Mouse (Mus musculus): ENCODE data around the gene Zfp800. TPM values are rescaled to one million over a fixed set of nuclear protein-coding genes. Genes with fewer than 3 reads are reported as not detected.
A peak's percentile ranks its signal among the peaks of the same experiment; 100 is the strongest.

Gene Zfp800
- total RNA-seq, 2 experiments from 2014 or later, result 35.8 to 58.2 TPM

DNA sequence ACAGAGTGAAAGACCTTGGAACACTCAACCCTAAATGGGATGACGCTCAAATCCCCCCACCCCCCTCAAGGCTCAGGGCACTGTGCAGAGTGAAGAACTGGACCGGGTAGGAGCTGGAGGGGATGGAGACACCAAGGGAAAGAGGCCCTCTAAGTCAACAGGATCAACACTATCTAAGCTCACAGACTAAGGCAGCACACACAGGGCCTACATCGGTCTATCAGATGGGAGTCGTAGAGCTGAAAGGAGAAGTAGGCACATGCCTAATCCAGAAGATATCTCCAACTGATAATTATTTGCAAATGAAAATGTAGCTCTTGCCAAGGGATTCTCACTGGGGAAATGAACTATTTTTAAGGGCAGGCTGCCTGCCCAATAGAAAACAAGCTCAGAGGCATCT lies 176.8 kb downstream of the Zfp800 start:
- no peak for ATAC-seq (replicated peaks; ENCODE audit: poor library complexity, severe bottlenecking)

DNA sequence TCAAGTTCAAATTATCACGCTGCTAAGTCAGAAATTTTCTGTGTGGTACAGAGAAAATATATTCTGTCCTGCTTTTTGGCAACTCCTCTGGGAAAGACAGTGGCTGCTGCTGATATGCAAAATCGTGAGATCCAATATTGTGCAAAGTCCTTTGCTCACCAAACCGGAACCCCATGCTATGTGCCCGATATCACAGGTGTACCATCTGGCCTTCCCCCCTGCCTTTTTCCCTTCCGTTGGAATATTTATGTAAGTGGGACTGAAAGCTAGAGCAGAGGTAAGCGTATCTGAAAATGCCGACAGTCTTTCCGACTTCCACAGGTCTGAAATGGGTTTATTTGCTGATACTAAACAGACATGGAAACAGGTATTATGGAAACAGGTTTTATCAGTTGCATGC lies 179.4 kb downstream of the Zfp800 start:
- ATAC-seq (replicated peaks; ENCODE audit: poor library complexity, severe bottlenecking), result no peak

DNA sequence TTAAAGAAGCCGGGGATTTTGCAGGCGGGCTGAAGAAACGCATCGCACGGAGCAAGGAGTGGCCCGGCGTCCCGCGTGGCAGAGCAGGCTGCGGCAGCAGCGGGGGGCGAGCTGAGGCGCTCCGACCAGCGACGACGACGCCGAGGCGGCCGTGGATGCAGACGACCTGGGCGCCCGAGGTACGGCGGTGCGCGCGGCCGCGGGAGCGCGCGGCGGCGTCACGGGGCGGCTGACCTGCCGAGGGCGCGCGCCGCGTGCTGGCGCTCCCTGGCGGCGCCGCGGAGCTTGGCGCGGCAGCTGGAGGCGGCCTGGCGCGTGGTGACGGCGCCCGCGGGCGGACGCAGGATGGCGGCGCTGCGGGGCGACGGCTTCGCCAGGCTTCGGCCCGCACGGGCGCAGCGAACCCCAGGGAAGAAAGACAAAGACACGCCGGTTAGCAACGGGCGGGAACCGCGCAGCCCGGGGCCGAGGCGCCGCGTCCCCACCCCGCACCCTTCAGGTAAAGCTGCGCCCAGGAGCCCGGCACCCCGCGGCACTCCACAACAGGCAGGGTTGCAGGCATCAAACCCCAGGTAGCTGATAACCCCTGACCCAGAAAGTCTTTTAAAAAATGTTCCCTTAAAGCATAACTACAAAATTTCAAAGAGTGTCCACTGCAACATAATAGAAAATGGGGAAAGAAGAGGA lies 182.4 kb downstream of the Zfp800 start:
- peak; percentile 87 for ATAC-seq (replicated peaks; ENCODE audit: poor library complexity, severe bottlenecking)

DNA sequence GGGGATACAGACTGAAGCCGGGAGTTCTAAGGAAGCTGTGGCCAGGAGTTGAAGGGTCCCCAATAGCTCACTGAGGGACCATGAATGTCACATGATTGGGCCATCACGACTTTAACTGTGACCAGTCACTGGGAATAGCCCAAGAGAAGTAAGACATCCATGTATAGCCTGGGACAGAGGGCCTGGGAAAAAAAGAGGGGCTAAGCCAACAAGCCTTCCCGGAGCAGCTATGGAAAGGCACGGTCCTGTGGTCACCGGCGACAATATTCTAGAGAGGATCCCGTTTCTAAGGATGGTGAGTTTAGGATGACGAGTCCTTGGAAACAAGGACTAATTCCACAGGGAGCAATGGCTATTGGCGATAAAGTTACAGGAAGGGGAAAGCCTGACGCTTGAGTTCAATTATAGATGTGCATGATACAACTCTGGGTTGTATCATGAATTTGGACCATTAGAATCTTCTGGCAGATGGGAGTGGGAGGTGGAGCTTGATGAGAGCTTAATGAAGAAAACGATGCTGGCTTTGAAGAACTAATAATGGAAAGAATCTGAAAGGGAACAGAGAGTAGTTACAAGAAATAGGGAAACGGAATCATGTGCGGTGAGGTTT lies 183.0 kb downstream of the Zfp800 start:
- no peak for ATAC-seq (replicated peaks; ENCODE audit: poor library complexity, severe bottlenecking)

DNA sequence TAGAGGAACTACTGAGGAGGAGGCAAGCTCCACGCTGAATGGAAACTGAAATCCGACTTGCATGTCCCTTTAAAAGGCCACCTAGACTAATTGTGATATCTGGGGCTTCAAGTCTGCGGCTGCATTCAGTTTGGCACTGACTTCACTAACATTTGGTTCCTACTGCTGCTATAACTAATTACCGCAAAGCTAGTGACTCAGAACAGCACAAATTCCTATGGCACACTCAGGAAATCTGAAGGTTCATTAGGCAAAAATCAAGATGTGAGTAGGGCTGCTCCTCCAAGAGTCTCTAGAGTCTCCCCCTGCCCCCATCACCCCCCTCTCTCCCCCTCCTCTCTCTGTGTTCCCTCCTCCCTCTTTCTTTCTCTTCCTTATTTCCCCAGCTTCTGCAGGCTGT lies 194.4 kb downstream of the Zfp800 start:
- ATAC-seq (replicated peaks; ENCODE audit: poor library complexity, severe bottlenecking), result no peak

DNA sequence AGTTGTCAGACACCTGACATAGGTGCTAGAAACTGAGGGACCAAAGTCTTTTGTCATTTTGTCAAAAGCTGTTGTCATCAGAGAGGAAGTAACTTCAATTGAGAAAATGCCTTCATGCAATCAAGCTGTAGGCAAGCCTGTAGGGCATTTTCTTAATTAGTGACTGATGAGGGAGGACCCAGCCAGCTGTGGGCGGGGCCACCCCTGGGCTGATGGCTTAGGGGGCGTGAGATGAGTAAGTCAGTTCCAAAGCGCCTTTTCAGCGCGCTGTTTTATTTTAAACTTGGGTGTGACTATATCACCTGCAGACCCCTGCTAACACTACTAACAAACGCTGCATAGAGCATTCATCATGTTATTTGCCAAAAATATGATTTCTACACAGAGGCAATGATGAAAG lies 195.0 kb downstream of the Zfp800 start:
- ATAC-seq (replicated peaks; ENCODE audit: poor library complexity, severe bottlenecking), result no peak

DNA sequence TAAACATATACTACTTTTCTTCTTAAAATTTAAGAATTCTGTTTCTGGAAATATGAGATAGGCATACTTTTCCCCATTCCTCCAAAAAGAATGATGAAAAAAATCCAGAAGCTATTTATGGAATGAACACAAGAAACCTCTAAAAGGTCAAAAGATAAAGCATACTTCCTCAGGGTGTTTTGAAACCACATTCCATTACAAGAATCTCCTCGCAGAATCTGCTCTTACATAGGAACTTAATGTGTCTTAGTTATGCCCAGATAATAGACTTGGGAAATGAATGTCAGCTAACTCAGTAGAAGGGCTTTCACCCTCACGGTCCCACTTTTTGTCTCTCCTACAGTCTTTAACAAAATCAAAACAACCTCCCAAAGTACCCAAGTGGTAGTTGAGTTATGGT lies 203.9 kb downstream of the Zfp800 start:
- no peak for ATAC-seq (replicated peaks; ENCODE audit: poor library complexity, severe bottlenecking)

DNA sequence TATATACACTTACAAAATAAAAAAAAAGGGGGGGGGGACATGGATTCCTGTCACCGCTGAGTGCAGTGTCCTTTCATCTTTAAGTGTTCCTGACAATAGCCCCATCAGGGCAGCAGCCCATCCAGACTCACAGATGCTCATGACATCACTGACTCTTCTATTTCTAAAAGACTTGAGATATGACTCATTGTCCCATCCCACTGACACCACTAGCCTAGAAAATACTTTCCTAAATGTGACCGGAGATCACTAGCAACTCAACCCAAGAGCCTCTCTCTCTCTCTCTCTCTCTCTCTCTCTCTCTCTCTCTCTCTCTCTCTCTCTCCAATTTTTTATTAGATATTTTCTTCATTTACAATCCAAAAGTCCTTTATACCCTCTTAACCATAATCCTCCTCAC lies 205.9 kb downstream of the Zfp800 start:
- ATAC-seq (replicated peaks; ENCODE audit: poor library complexity, severe bottlenecking), result no peak

Other genes starting within 250 kb of the Zfp800 start
- gene Arf5, start 25.6 kb upstream of the Zfp800 start, total RNA-seq (2014; fragmentation: Nextera tagmentation), result 34.4 and 53.3 TPM in 2 replicates
- 42.1 and 59.1 TPM in 2 replicates for gene Arf5, start 25.6 kb upstream of the Zfp800 start, total RNA-seq (2017)
- gene Fscn3, start 29.8 kb upstream of the Zfp800 start, total RNA-seq (2014; fragmentation: Nextera tagmentation), result not detected in 2 replicates
- not detected in 2 replicates for gene Fscn3, start 29.8 kb upstream of the Zfp800 start, total RNA-seq (2017)
- gene Gcc1, start 30.4 kb upstream of the Zfp800 start, total RNA-seq (2014; fragmentation: Nextera tagmentation), result 7.0 TPM in 2 replicates
- 10.9 and 11.2 TPM in 2 replicates for gene Gcc1, start 30.4 kb upstream of the Zfp800 start, total RNA-seq (2017)
- not detected in 2 replicates for gene Pax4, start 51.3 kb upstream of the Zfp800 start, total RNA-seq (2014; fragmentation: Nextera tagmentation)
- not detected in 2 replicates for gene Pax4, start 51.3 kb upstream of the Zfp800 start, total RNA-seq (2017)
- 115 and 139 TPM in 2 replicates for gene Snd1, start 77.1 kb upstream of the Zfp800 start, total RNA-seq (2014; fragmentation: Nextera tagmentation)
- 188 and 234 TPM in 2 replicates for gene Snd1, start 77.1 kb upstream of the Zfp800 start, total RNA-seq (2017)